In genomic region chr11:107131749-107132421, GRCm38 (mm10) we compare ENCODE assay signal across 8 mouse cellular contexts. TPM values are rescaled to one million over a fixed set of nuclear protein-coding genes. Genes with fewer than 3 reads are reported as not detected.
DNase-seq lines count a peak whose midpoint lies in the region; ATAC-seq and TF ChIP-seq lines count a peak whose summit lies in the region.

TSS of gene Bptf (minus strand) at chr11:107132127.

- H3K9ac ChIP-seq in kidney, embryonic 14.5 days (ENCODE audit: low read depth, low read length), result peak within 1 kb of the TSS; percentile 98

- 0% methylated on average over 29 of the region's 94 CpGs for WGBS in kidney, embryonic 14.5 days

- H3K4me3 ChIP-seq in embryonic fibroblast, embryonic 13.5 days (ENCODE audit: insufficient read depth, low read length), result peak within 1 kb of the TSS; percentile 79
- H3K4me3 ChIP-seq in kidney, embryonic 14.5 days (ENCODE audit: low read length), result peak within 1 kb of the TSS; percentile 87

- no peaks in the 10 kb centered on the region for H3K4me1 ChIP-seq in embryonic fibroblast, embryonic 13.5 days (ENCODE audit: control insufficient read depth, insufficient read depth, low read length)
- H3K4me1 ChIP-seq in kidney, embryonic 14.5 days (ENCODE audit: control insufficient read depth, insufficient read depth, low read length), result 0 out of 2 replicates have a peak, but pooled peaks cover 3% of the 10 kb centered on the region

- no peaks in the 10 kb centered on the region for H3K27me3 ChIP-seq in kidney, embryonic 14.5 days (ENCODE audit: control insufficient read depth, insufficient read depth, low read length)

- H3K9me3 ChIP-seq in kidney, embryonic 14.5 days (ENCODE audit: control insufficient read depth, low read length), result no peaks in the 10 kb centered on the region

- peak; percentile 93 to 95 for DNase-seq in B cell, adult 2 months
- peak; percentile 95 for DNase-seq in brain, adult 2 months (ENCODE audit: low read depth, low spot score)
- DNase-seq in heart, adult 9 months (ENCODE audit: low spot score in 2 of 2), result peak; percentile 87 to 90
- DNase-seq in liver, result peak; percentile 94
- DNase-seq in monocyte, adult 2 months (ENCODE audit: low read depth in 1 of 2, low spot score in 2 of 2), result peak; percentile 66 to 82
- peak; percentile 83 to 90 for DNase-seq in spleen, postnatal 14 days (ENCODE audit: low spot score in 2 of 2)

- peak; percentile 97 for ATAC-seq in kidney, embryonic 14.5 days (ENCODE audit: low FRiP score, low TSS enrichment)

- peak within 1 kb of the TSS; percentile 82 for H3K4me2 ChIP-seq in kidney, embryonic 14.5 days (replicated peaks; ENCODE audit: low read depth, low read length)

- H3K27ac ChIP-seq in embryonic fibroblast, embryonic 13.5 days (ENCODE audit: insufficient read depth, low read length), result peak within 1 kb of the TSS; percentile 56
- peak within 1 kb of the TSS; percentile 93 for H3K27ac ChIP-seq in kidney, embryonic 14.5 days (ENCODE audit: low read depth, low read length)

- peak; percentile 53 for TF ChIP-seq POLR2A in embryonic fibroblast, embryonic 13.5 days (IDR thresholded peaks at IDR 0.05; ENCODE audit: low read depth, low read length)

- TF ChIP-seq CTCF in embryonic fibroblast, embryonic 13.5 days (IDR thresholded peaks at IDR 0.05; ENCODE audit: borderline replicate concordance, insufficient read depth, low read length), result peak; percentile 35

- H3K36me3 ChIP-seq in kidney, embryonic 14.5 days (ENCODE audit: control insufficient read depth, insufficient read depth, low read length), result no peaks in the 10 kb centered on the region

RNA-seq across cellular contexts. Expression of gene Bptf, which starts in this region (rescaled TPM):
- 49.4 and 50.2 TPM in 2 replicates for polyA plus RNA-seq in embryonic fibroblast, embryonic 13.5 days (2011; ENCODE audit: insufficient read length, low read depth, missing spikeins)
- polyA plus RNA-seq in kidney, embryonic 14.5 days (2014; fragmentation: Nextera tagmentation; extraction: Ambion mirVana), result 51.7 and 51.8 TPM in 2 replicates

Comparison
In these comparisons a context has a peak if more than half of its experiments do, and no peak if none do; other contexts are left out.
1. Peak in every context shown above with its lines: DNase-seq, ATAC-seq, H3K4me3 ChIP-seq and H3K27ac ChIP-seq.